Mouse (Mus musculus): ENCODE measurements around the gene Vmn1r53.
A peak's percentile ranks its signal among the peaks of the same experiment; 100 is the strongest.
"Not testable (repeated sequence)": the region's sequence is repeated elsewhere in the genome, so short reads cannot be mapped to it uniquely, and the experiment has no call there.

The Vmn1r53 gene

GRCm38 (mm10) chr6:90224338-90224737 lies at the start of gene Vmn1r53:
Vmn1r53 (minus strand) TSS chr6:90224438.
- DNase-seq (ENCODE audit: low spot score): no peak

GRCm38 (mm10) chr6:90246000-90246399 lies 21.8 kb upstream of the Vmn1r53 start, which contains the start of gene Vmn1r54:
Vmn1r54 (plus strand) TSS chr6:90246300.
- DNase-seq (ENCODE audit: low spot score): no peak

- DNase-seq (ENCODE audit: low spot score): no peak
These were observed 19.8 kb upstream of the Vmn1r53 start for GRCm38 (mm10) chr6:90244019-90244418.

GRCm38 (mm10) chr6:90232681-90233080 lies 8.4 kb upstream of the Vmn1r53 start:
- peak; percentile 36 for DNase-seq (ENCODE audit: low spot score)

GRCm38 (mm10) chr6:90232114-90232513 lies 7.9 kb upstream of the Vmn1r53 start:
- DNase-seq (ENCODE audit: low spot score): not testable (repeated sequence)

GRCm38 (mm10) chr6:90202493-90202892 lies 21.7 kb downstream of the Vmn1r53 start, which contains the start of gene V1ra8:
V1ra8 (plus strand) TSS chr6:90202793.
- DNase-seq (ENCODE audit: low spot score): not testable (repeated sequence)

- no peak for DNase-seq (ENCODE audit: low spot score)
These were observed 49.7 kb downstream of the Vmn1r53 start, which contains the start of gene Vmn1r52 for GRCm38 (mm10) chr6:90174508-90174907. Vmn1r52 (plus strand) TSS chr6:90174808.

Measured in yolk sac, embryonic 10.5 days (tissue).